Mouse (Mus musculus) ES-CJ7 (cell line): ENCODE data around the gene Dnajb1.

Experiments used
- DNase-seq: peaks from one replicate; pipeline ENCODE4 v3.0.0; 2011; ENCODE audit warnings: low read depth, low spot score

The Dnajb1 gene

GRCm38 (mm10) chr8:83654725-83655124 is 46.7 kb downstream of the Dnajb1 start:
- peak; percentile 7 for DNase-seq

- DNase-seq, result no peak
Observed at GRCm38 (mm10) chr8:83656043-83656442, 48.0 kb downstream of the Dnajb1 start.

- DNase-seq, result no peak
Observed at GRCm38 (mm10) chr8:83656484-83657246, 48.7 kb downstream of the Dnajb1 start.

DNA sequence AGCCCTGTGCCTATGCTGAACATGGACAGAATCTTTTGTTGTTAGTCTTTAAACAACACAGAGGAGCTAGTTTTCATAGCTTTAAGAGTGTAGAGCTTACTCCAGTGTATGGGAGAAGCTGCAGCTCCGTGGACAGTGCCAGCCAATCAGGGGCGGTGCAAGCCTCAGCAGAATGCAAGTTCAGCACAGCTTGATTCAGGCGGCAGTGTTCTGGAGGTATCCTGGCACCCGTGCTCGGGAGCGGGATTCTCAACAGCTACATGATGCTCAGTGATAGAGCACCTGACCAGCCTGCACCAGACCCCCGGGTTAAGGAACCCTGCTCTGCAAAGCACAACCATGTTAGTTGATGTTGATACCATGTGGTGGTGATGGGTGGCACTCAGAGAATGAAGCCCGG is 52.6 kb downstream of the Dnajb1 start:
- DNase-seq, result no peak

- no peak for DNase-seq
Observed at GRCm38 (mm10) chr8:83660995-83661680, 53.1 kb downstream of the Dnajb1 start.
